Mouse (Mus musculus) stomach, embryonic 16.5 days (tissue): ENCODE measurements at regions not wholly inside any gene's neighbourhood (a gene's known extent, or its start where the extent isn't known, plus 50 kb on each side); places are given as distances from the start of the nearest gene placed in this dataset.
A peak's percentile ranks its signal among the peaks of the same experiment; 100 is the strongest.
"Not testable (repeated sequence)": the region's sequence is repeated elsewhere in the genome, so short reads cannot be mapped to it uniquely, and the experiment has no call there.

Experiments used
- ATAC-seq: fragments of 200-750 bp; cut with Nextera tagmentation; 2 replicates; pipeline ENCODE4 v1.8.0; 2017; ENCODE audit warnings: moderate number of reproducible peaks, moderate TSS enrichment; ENCODE audit not compliant: insufficient read depth, low FRiP score
- H3K27ac ChIP-seq: fragments of 300-500 bp; sonication (generic); 2 replicates; pipeline ENCODE4 v1.5.1; 2014; ENCODE audit warnings: low read length
- H3K27me3 ChIP-seq: fragments of 300-500 bp; sonication (generic); 2 replicates; pipeline ENCODE4 v1.6.1; 2014; ENCODE audit warnings: low read length, control low read depth, mixed read lengths; ENCODE audit not compliant: control insufficient read depth, insufficient read depth
- H3K36me3 ChIP-seq: fragments of 300-500 bp; sonication (generic); 2 replicates; pipeline ENCODE4 v1.6.1; 2014; ENCODE audit warnings: low read length; ENCODE audit not compliant: control insufficient read depth, insufficient read depth
- H3K4me1 ChIP-seq: fragments of 300-500 bp; sonication (generic); 2 replicates; pipeline ENCODE4 v1.6.1; 2014; ENCODE audit warnings: low read length, control low read depth, mixed read lengths; ENCODE audit not compliant: control insufficient read depth, insufficient read depth
- H3K4me2 ChIP-seq: fragments of 300-500 bp; sonication (generic); 2 replicates; pipeline ENCODE4 v1.6.1; 2014; ENCODE audit warnings: low read depth, low read length, mixed read lengths
- H3K4me3 ChIP-seq: fragments of 300-500 bp; sonication (generic); replicated peaks from 2 replicates; pipeline ENCODE4 v1.5.1; 2014; ENCODE audit warnings: mild to moderate bottlenecking, low read length
- H3K9ac ChIP-seq: fragments of 300-500 bp; sonication (generic); 2 replicates; pipeline ENCODE4 v1.6.1; 2014; ENCODE audit warnings: low read length
- H3K9me3 ChIP-seq: fragments of 300-500 bp; sonication (generic); replicated peaks from 2 replicates; pipeline ENCODE4 v1.6.1; 2016; ENCODE audit warnings: low read length, control low read depth; ENCODE audit not compliant: control insufficient read depth
- WGBS: fragments of 180-500 bp; shearing (Covaris S2); extraction: QIAGEN DNeasy Blood & Tissue Kit; methylation state at CpG from one replicate; pipeline ENCODE4 v1.1.7; 2014; 5-methylcytosine and 5-hydroxymethylcytosine counted together

DNA sequence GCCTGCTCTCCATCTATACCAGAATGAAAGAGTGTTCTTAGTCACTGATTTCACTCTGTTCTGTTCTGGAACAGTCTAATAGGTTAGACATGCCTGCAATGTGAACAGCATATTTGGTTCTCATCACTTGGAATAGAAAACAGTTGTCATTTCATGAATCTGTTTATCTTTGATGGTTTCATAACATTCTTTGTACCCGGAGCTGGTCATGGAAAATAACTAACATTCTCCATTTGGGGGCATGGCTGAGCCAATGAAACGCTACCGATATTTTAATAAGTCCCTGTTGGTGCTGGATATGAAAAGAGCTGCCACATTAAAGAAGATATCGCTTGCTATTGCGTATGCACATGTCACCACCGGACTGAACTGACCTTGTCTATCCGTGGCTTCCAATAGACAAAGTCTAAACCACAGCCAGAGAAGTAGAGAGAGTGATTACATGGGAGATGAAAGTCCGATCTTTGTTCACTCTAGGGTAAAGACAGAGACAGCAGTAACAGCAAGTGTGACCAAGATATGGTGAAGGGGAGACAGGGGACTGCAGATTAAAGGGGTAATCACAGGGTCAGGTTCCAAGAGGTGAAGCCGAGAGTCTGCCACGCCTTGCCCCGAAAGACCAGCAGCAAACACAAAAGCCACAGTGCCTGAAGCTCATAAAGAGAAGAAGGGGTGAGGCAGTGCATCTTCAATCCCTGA lies 124.5 kb upstream of the Nebl start:
- ATAC-seq = no peak

DNA sequence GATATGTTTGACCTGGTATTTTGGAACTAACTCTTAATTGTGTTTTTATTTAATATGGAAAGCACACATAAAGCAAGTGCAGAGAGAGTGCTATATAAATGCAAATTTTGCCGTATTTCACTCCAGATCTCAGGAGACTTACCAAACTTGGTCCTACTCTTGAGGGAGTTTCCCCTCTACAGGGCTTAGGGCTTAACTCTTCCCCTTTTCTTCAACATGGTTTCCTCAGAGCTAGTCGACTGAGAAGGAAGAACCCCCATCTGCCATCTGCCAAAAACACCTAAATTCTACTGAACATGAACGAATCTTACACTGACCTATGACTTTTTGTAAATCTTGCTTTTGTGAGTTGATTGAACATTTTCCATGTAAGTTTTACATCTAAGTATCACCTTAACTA lies 122.8 kb upstream of the Nebl start:
- Histone ChIP-seq H3K9me3 (no peaks in the 10 kb centered on the region), H3K36me3 (no peaks in the 10 kb centered on the region), H3K4me3 (no peak overlapping the region), H3K9ac (no peak overlapping the region), H3K4me1 (0 out of 2 replicates have a peak, but pooled peaks cover 5% of the 10 kb centered on the region), H3K4me2 (no peak overlapping the region), H3K27me3 (no peaks in the 10 kb centered on the region), H3K27ac (no peak overlapping the region)
- 46% methylated on average over 3 of the region's 3 CpGs for WGBS
- no peak for ATAC-seq

More for the DNA sequence above, 124.5 kb upstream of the Nebl start:
- no peaks in the 10 kb centered on the region for H3K9me3 ChIP-seq
- no peaks in the 10 kb centered on the region for H3K27me3 ChIP-seq
- 0 out of 2 replicates have a peak, but pooled peaks cover 5% of the 10 kb centered on the region for H3K4me1 ChIP-seq
- H3K36me3 ChIP-seq = no peaks in the 10 kb centered on the region
- no peak overlapping the region for H3K27ac ChIP-seq
- H3K9ac ChIP-seq = no peak overlapping the region
- 77% methylated on average over 11 of the region's 11 CpGs for WGBS
- H3K4me2 ChIP-seq = no peak overlapping the region
- H3K4me3 ChIP-seq = no peak overlapping the region

DNA sequence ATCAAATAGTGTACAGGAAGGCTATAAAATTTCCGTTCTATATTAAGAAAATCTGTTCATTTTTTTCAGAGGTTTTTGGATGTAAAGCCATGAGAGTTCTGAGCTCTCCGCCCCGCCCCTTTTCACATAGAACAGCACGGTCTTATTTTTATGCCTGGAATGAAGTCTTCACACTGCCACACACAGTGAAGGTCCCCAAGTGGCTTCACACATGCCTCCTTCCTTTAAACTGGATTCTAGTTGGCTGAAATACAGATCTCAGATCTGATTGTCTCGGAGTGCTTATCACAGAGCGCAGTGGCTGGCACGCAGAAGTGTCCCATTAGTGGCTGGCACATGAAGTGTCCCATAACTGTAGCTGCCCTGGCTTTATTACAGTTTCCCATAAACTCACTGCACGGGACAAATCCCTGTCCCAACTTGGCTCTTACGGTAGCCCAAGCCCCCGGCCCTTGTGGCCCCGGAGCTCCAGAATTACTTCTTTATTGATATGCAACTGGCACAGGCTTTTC lies 122.3 kb upstream of the Nebl start:
- WGBS = 50% methylated on average over 11 of the region's 11 CpGs
- no peak overlapping the region for H3K4me3 ChIP-seq
- no peak overlapping the region for H3K4me2 ChIP-seq
- no peak overlapping the region for H3K9ac ChIP-seq
- H3K27me3 ChIP-seq = no peaks in the 10 kb centered on the region
- no peak overlapping the region for H3K27ac ChIP-seq
- H3K4me1 ChIP-seq = 0 out of 2 replicates have a peak, but pooled peaks cover 5% of the 10 kb centered on the region
- H3K36me3 ChIP-seq = no peaks in the 10 kb centered on the region
- ATAC-seq = no peak
- no peaks in the 10 kb centered on the region for H3K9me3 ChIP-seq

DNA sequence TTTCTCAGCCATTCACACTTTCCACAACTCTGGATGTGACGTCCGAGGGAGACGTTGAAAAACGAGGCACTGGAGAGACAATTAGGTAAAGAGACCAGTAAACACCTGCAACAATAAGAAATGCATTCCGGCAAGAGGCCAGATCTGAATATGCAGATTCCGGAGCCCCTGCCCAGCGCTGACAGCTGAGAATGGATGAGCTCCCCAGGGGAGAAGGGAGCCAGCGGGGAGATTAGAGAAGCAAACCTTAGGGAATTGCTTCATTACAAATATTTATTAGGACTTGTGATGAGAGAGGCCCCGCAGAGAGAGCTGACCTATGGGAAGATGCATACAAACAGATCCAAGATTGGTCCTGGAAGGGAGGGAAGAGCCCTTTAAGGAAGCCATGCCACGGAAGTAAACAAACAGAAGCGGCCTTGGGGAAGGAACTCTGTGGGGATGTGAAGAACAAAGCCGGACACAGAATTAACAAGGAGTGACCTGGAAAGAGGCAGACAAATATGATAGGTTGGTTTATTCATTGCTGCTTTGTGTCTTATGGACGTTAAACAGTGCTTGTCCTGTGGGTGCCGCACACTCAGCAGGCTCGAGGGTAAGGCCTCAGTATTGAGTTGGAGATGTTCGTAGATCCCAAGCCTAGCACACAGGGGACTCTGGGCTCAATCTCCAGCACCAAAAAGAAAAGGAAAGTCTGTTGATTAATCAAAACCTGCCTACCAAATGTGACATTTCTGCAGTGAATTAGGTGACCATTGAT lies 121.7 kb upstream of the Nebl start:
- Histone ChIP-seq H3K4me1 (0 out of 2 replicates have a peak, but pooled peaks cover 5% of the 10 kb centered on the region), H3K4me3 (0 out of 2 replicates have a peak overlapping the region, but pooled peaks have one; percentile 11), H3K9me3 (no peaks in the 10 kb centered on the region), H3K4me2 (peak overlapping the region; percentile 42), H3K27ac (no peak overlapping the region), H3K27me3 (no peaks in the 10 kb centered on the region), H3K36me3 (no peaks in the 10 kb centered on the region), H3K9ac (no peak overlapping the region)
- 13% methylated on average over 16 of the region's 16 CpGs for WGBS
- no peak for ATAC-seq

DNA sequence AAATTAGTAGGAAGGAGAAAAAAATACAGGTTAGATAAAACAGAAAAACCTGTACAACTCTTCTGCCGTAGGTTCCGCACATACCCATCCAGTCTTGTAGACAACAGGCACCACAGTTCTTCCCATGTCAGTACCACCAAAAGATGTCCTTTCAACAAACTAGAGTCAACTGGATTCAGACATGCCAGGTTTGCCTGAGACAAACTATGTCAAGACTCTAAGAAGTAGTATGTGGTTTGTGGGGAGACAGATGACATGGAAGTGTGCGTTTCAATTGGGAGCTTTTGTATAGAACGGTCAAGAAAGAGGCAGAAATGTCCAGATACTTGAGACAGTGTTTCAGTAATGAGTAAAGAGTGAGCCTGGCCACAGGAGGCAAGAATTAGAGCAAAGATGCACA lies 119.5 kb upstream of the Nebl start:
- ATAC-seq = no peak
- H3K4me2 ChIP-seq = no peak overlapping the region
- no peaks in the 10 kb centered on the region for H3K27me3 ChIP-seq
- H3K27ac ChIP-seq = no peak overlapping the region
- H3K36me3 ChIP-seq = no peaks in the 10 kb centered on the region
- H3K4me3 ChIP-seq = no peak overlapping the region
- H3K4me1 ChIP-seq = 0 out of 2 replicates have a peak, but pooled peaks cover 5% of the 10 kb centered on the region
- H3K9ac ChIP-seq = no peak overlapping the region
- no peaks in the 10 kb centered on the region for H3K9me3 ChIP-seq
- WGBS = 93% methylated on average over 4 of the region's 4 CpGs

DNA sequence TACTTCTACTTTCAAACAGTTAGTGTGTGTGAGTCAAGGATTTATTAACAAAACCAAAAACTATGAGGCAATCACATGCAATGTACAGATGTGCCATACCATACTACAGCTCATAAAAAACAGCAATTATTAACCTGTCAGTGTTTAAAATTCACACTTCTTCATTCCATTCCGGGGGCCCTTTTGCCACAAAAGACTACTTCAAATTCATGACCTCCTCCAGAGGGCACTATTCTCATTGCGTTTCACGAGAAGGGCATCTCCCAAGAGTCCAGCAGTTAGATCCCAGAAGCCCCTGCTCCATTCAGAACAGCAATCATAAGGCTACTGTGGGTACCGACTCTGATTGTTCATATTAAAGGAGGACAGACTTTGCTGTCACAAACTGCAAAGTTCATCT lies 118.0 kb upstream of the Nebl start:
- no peaks in the 10 kb centered on the region for H3K9me3 ChIP-seq
- H3K9ac ChIP-seq = no peak overlapping the region
- H3K36me3 ChIP-seq = no peaks in the 10 kb centered on the region
- no peaks in the 10 kb centered on the region for H3K27me3 ChIP-seq
- H3K4me3 ChIP-seq = no peak overlapping the region
- ATAC-seq = no peak
- no peak overlapping the region for H3K27ac ChIP-seq
- 36% methylated on average over 4 of the region's 4 CpGs for WGBS
- H3K4me2 ChIP-seq = no peak overlapping the region
- 0 out of 2 replicates have a peak, but pooled peaks cover 5% of the 10 kb centered on the region for H3K4me1 ChIP-seq

- not testable (repeated sequence) for ATAC-seq, H3K36me3 ChIP-seq, H3K9ac ChIP-seq, H3K4me3 ChIP-seq, H3K4me1 ChIP-seq, H3K27me3 ChIP-seq, H3K4me2 ChIP-seq, H3K9me3 ChIP-seq, H3K27ac ChIP-seq
- 80% methylated on average over 5 of the region's 7 CpGs for WGBS
Observed at GRCm38 (mm10) chr2:17845447-17846092, 114.3 kb upstream of the Nebl start.

GRCm38 (mm10) chr2:17844662-17845446 lies 113.6 kb upstream of the Nebl start:
- no peak for ATAC-seq

More at GRCm38 (mm10) chr2:17844662-17845446, 113.6 kb upstream of the Nebl start:
- Histone ChIP-seq H3K27me3 (no peaks in the 10 kb centered on the region), H3K9ac (no peak overlapping the region), H3K9me3 (no peaks in the 10 kb centered on the region), H3K4me2 (no peak overlapping the region), H3K4me1 (no peaks in the 10 kb centered on the region), H3K4me3 (no peak overlapping the region), H3K36me3 (no peaks in the 10 kb centered on the region), H3K27ac (no peak overlapping the region)
- 62% methylated on average over 8 of the region's 8 CpGs for WGBS
